Mouse (Mus musculus): ENCODE measurements around the gene Ttc28.
A peak's percentile ranks its signal among the peaks of the same experiment; 100 is the strongest.
"Not testable (repeated sequence)": the region's sequence is repeated elsewhere in the genome, so short reads cannot be mapped to it uniquely, and the experiment has no call there.

Ttc28 gene

GRCm38 (mm10) chr5:111233022-111233709 lies 353.6 kb downstream of the Ttc28 start:
- no peak for DNase-seq (ENCODE audit: low spot score in 2 of 2)

- no peak for DNase-seq (ENCODE audit: low spot score in 2 of 2)
Measured at GRCm38 (mm10) chr5:111235131-111235530, 355.5 kb downstream of the Ttc28 start.

- DNase-seq (ENCODE audit: low spot score in 2 of 2) = no peak
Measured at GRCm38 (mm10) chr5:111237176-111237636, 357.6 kb downstream of the Ttc28 start.

GRCm38 (mm10) chr5:111239223-111239622 lies 359.6 kb downstream of the Ttc28 start:
- no peak for DNase-seq (ENCODE audit: low spot score in 2 of 2)

- DNase-seq (ENCODE audit: low spot score in 2 of 2) = no peak
Measured at GRCm38 (mm10) chr5:111243447-111244040, 363.9 kb downstream of the Ttc28 start.

GRCm38 (mm10) chr5:111244061-111244460 lies 364.5 kb downstream of the Ttc28 start:
- no peak for DNase-seq (ENCODE audit: low spot score in 2 of 2)

- no peak for DNase-seq (ENCODE audit: low spot score in 2 of 2)
Measured at GRCm38 (mm10) chr5:111247571-111248265, 368.1 kb downstream of the Ttc28 start.

- no peak for DNase-seq (ENCODE audit: low spot score in 2 of 2)
Measured at GRCm38 (mm10) chr5:111252147-111252546, 372.5 kb downstream of the Ttc28 start.

- no peak for DNase-seq (ENCODE audit: low spot score in 2 of 2)
Measured at GRCm38 (mm10) chr5:111254362-111254761, 374.8 kb downstream of the Ttc28 start.

GRCm38 (mm10) chr5:111254781-111255180 lies 375.2 kb downstream of the Ttc28 start:
- DNase-seq (ENCODE audit: low spot score in 2 of 2) = no peak

GRCm38 (mm10) chr5:111256181-111256580 lies 376.6 kb downstream of the Ttc28 start:
- DNase-seq (ENCODE audit: low spot score in 2 of 2) = no peak

- DNase-seq (ENCODE audit: low spot score in 2 of 2) = peak; percentile 34 to 35
Measured at GRCm38 (mm10) chr5:111257127-111257526, 377.5 kb downstream of the Ttc28 start.

GRCm38 (mm10) chr5:111261162-111261561 lies 381.6 kb downstream of the Ttc28 start:
- not testable (repeated sequence) for DNase-seq (ENCODE audit: low spot score in 2 of 2)

GRCm38 (mm10) chr5:111261733-111262573 lies 382.4 kb downstream of the Ttc28 start:
- DNase-seq (ENCODE audit: low spot score in 2 of 2) = no peak

GRCm38 (mm10) chr5:111262574-111263239 lies 383.1 kb downstream of the Ttc28 start:
- DNase-seq (ENCODE audit: low spot score in 2 of 2) = no peak

GRCm38 (mm10) chr5:111263370-111263769 lies 383.8 kb downstream of the Ttc28 start:
- DNase-seq (ENCODE audit: low spot score in 2 of 2) = no peak

GRCm38 (mm10) chr5:111264488-111264887 lies 384.9 kb downstream of the Ttc28 start:
- DNase-seq (ENCODE audit: low spot score in 2 of 2) = no peak

GRCm38 (mm10) chr5:111266658-111267057 lies 387.1 kb downstream of the Ttc28 start:
- DNase-seq (ENCODE audit: low spot score in 2 of 2) = no peak

- DNase-seq (ENCODE audit: low spot score in 2 of 2) = no peak
Measured at GRCm38 (mm10) chr5:111267100-111267499, 387.5 kb downstream of the Ttc28 start.

- DNase-seq (ENCODE audit: low spot score in 2 of 2) = no peak
Measured at GRCm38 (mm10) chr5:111268852-111269251, 389.2 kb downstream of the Ttc28 start.

- DNase-seq (ENCODE audit: low spot score in 2 of 2) = peak; percentile 37 to 65
Measured at GRCm38 (mm10) chr5:111269613-111270205, 390.1 kb downstream of the Ttc28 start.

Measured in urinary bladder, adult 18-20 months (tissue).